Mouse (Mus musculus) bone marrow, adult 2 months (tissue): ENCODE measurements around the gene C2cd2. TPM values are rescaled to one million over a fixed set of nuclear protein-coding genes. Genes with fewer than 3 reads are reported as not detected.

Experiments used
- H3K27ac ChIP-seq: fragments of 200-500 bp; 2 replicates; pipeline ENCODE4 v1.5.1; 2012; ENCODE audit warnings: low read depth, mild to moderate bottlenecking, control low read depth, inconsistent platforms, low read length; ENCODE audit not compliant: control insufficient read depth, poor library complexity, insufficient read depth
- H3K4me1 ChIP-seq: fragments of 200-500 bp; 2 replicates; pipeline ENCODE4 v1.6.1; 2011; ENCODE audit warnings: low read length; ENCODE audit not compliant: control insufficient read depth, insufficient read depth
- H3K4me3 ChIP-seq: fragments of 200-500 bp; replicated peaks from 2 replicates; pipeline ENCODE3; 2011; ENCODE audit warnings: mild to moderate bottlenecking, low read depth, low read length, control low read depth; ENCODE audit not compliant: control insufficient read depth
- CTCF ChIP-seq: fragments of 200-500 bp; IDR thresholded peaks from 2 replicates; pipeline ENCODE4 v1.5.1; 2011; ENCODE audit warnings: low read length, control low read depth; ENCODE audit not compliant: control insufficient read depth, insufficient read depth
- POLR2A ChIP-seq: fragments of 200-500 bp; IDR thresholded peaks from 2 replicates; pipeline ENCODE4 v1.6.1; 2011; ENCODE audit warnings: low read depth, mild to moderate bottlenecking, control low read depth, low read length, borderline replicate concordance; ENCODE audit not compliant: control insufficient read depth
- WGBS: fragments of 180-500 bp; shearing (Covaris S2); methylation state at CpG from one replicate; pipeline ENCODE4 v1.1.7; 2018; 5-methylcytosine and 5-hydroxymethylcytosine counted together
- polyA plus RNA-seq: library from polyadenylated mRNA; stranded (reverse); fragments of >200 nt; gene quantifications from 2 replicates; pipeline ENCODE4 v1.2.4, GENCODE M21; 2011; ENCODE audit warnings: low replicate concordance; ENCODE audit not compliant: missing spikeins, insufficient read depth, insufficient read length

Gene C2cd2
- polyA plus RNA-seq, 1 experiment, result 5.7 TPM

- TF ChIP-seq CTCF (no peak), POLR2A (no peak)
- WGBS, result 79% methylated on average over 3 of the region's 3 CpGs
- H3K4me3 ChIP-seq, result no peak overlapping the region
These were observed 98.4 kb downstream of the C2cd2 start for GRCm38 (mm10) chr16:97863932-97864467.

GRCm38 (mm10) chr16:97856050-97856449 is 106.3 kb downstream of the C2cd2 start:
- Histone ChIP-seq H3K4me1 (peaks cover 4% of the 10 kb centered on the region), H3K4me3 (no peak overlapping the region), H3K27ac (no peak overlapping the region)
- no peak for TF ChIP-seq POLR2A
- no peak for TF ChIP-seq CTCF

More at GRCm38 (mm10) chr16:97863932-97864467, 98.4 kb downstream of the C2cd2 start:
- Histone ChIP-seq H3K4me1 (no peaks in the 10 kb centered on the region), H3K27ac (no peak overlapping the region)

GRCm38 (mm10) chr16:97851741-97852319 is 110.6 kb downstream of the C2cd2 start, which contains the start of gene Prdm15:
TSS of gene Prdm15 (minus strand) at chr16:97851850.
- TF ChIP-seq CTCF (no peak), POLR2A (peak; percentile 48; the same call in 1 of the 2 replicates)
- WGBS, result under 1% methylated on average over 31 of the region's 31 CpGs
- Histone ChIP-seq H3K4me1 (peaks cover 7% of the 10 kb centered on the region), H3K27ac (peak within 1 kb of the TSS; percentile 97), H3K4me3 (peak within 1 kb of the TSS; percentile 92)

GRCm38 (mm10) chr16:97851061-97851740 is 111.2 kb downstream of the C2cd2 start:
- Histone ChIP-seq H3K27ac (peak overlapping the region; percentile 97), H3K4me3 (peak overlapping the region; percentile 92), H3K4me1 (peaks cover 7% of the 10 kb centered on the region)
- 1% methylated on average over 76 of the region's 77 CpGs for WGBS
- no peak for TF ChIP-seq POLR2A
- no peak for TF ChIP-seq CTCF

GRCm38 (mm10) chr16:97850667-97851060 is 111.7 kb downstream of the C2cd2 start:
- Histone ChIP-seq H3K27ac (peak overlapping the region; percentile 97), H3K4me3 (peak overlapping the region; percentile 92), H3K4me1 (peaks cover 7% of the 10 kb centered on the region)
- 1% methylated on average over 11 of the region's 11 CpGs for WGBS
- TF ChIP-seq CTCF, result no peak
- TF ChIP-seq POLR2A, result no peak

- Histone ChIP-seq H3K4me1 (peaks cover 5% of the 10 kb centered on the region), H3K4me3 (no peak overlapping the region), H3K27ac (no peak overlapping the region)
- TF ChIP-seq POLR2A, result no peak
- TF ChIP-seq CTCF, result no peak
- 74% methylated on average over 6 of the region's 6 CpGs for WGBS
These were observed 113.6 kb downstream of the C2cd2 start for GRCm38 (mm10) chr16:97848832-97849231.

GRCm38 (mm10) chr16:97844967-97845937 is 117.1 kb downstream of the C2cd2 start:
- 63% methylated on average over 12 of the region's 12 CpGs for WGBS
- no peak for TF ChIP-seq CTCF
- TF ChIP-seq POLR2A, result no peak
- Histone ChIP-seq H3K4me1 (peaks cover 3% of the 10 kb centered on the region; the same call in 1 of the 2 replicates), H3K27ac (no peak overlapping the region), H3K4me3 (no peak overlapping the region)

- Histone ChIP-seq H3K4me3 (no peak overlapping the region), H3K4me1 (no peaks in the 10 kb centered on the region; the same call in 1 of the 2 replicates), H3K27ac (no peak overlapping the region)
- 85% methylated on average over 3 of the region's 3 CpGs for WGBS
- TF ChIP-seq CTCF (no peak), POLR2A (no peak)
These were observed 130.2 kb downstream of the C2cd2 start for GRCm38 (mm10) chr16:97832154-97832553.
